Mouse (Mus musculus) right cerebral cortex, postnatal 4 days (tissue): ENCODE results near the gene Phf24.

ENCODE experiments used
- DNase-seq: peaks from one replicate; pipeline ENCODE4 v3.0.0-alpha.2; 2022

Phf24 gene

DNA sequence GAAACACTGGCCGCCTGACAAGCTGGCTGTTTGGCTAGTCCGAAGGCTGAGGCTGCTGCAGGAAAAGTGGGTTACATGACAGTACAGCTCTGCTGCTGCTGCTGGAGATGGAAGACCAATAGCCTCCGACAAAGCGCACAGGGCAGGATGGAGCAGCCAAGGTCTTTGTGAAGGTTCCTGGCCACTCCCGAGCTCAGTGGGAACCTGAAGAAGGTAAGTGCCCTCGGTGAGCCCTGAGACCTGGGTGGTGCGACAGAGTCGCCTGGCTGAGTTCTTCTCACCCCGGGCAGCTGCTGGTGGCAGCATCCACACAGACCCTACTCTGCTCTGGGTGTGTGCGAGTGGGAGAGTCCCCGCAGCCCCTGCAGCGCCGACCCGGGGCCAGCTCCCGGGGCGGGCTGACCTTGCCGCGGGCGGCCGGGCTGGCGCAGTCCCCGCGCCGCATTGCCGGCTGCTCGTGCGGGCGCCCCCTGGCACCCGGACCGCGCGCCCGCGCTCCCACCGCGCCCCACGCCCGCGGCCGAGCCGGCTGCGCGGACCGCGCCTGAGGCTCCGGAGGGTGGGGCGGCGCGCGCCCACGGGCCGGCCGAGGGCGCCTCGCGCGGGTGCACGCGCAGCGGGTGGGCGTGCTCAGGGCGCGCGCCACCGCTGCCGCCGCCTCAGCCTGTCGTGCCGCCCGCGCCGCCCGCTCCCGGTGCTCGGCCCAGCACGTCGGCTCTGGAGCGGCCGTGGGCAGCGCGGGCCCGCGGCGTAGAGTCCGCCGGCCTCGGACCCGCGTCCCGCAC is at the start of gene Phf24:
TSS of gene Phf24 (plus strand) at position 44 of the 785 bp plus-strand sequence.
- peak; percentile 70 for DNase-seq

DNA sequence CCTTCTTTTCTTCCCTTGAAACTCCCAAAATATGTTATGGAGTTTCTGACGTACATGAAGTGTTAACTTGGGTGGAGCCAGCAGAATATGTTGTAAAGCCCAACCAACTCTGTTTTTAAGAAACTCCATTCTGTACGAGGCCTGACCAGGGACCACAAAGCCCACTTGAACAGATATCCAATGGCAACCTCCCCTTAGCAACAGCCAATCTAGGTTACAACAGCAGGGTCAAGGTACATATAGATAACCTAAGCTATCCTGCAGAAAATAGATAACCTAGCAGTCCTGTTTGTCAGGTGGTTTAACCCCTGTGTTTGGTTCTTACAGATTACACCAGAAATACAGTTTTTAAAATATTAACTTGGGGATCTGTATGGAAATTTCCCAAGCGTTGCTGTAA is 49.1 kb upstream of the Phf24 start:
- no peak for DNase-seq

DNA sequence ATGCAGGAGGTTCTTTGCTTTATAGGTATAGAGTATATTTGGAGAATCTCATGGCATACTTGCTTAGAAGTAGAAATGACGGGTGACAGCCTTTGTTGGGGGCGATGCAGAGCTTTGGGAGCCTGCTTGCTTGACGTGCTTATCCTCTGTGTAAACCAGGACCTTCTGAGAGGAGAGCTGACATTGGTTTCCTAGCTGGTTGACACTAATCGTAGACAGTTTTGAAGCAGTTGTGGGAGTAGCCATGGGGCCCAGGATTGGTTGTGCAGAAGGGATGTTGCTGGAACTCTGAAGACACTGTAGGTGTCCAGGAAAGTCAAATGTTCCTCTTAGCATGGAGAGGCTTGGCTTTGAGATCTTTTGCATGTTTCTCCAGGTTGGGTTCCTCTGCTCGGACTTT is 48.3 kb upstream of the Phf24 start:
- DNase-seq, result no peak

DNA sequence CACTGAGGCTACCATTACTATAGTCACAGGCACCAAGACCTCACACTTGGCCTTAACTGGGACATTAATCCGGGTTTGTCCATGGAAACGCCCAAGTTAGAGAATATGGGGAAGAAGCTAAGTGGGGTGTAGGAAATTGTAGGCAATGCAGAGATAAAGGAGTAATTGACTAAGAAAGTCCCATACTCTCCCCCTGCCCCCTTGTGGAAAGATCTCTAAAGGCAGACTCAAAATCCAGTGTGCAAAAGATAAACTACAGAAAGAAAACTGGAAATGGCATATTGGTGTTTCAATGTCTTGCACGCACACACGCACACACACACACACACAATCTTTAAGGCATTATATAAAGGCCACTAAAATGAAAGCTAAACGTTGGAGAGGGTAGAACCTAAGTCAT is 45.7 kb upstream of the Phf24 start:
- DNase-seq, result no peak

DNA sequence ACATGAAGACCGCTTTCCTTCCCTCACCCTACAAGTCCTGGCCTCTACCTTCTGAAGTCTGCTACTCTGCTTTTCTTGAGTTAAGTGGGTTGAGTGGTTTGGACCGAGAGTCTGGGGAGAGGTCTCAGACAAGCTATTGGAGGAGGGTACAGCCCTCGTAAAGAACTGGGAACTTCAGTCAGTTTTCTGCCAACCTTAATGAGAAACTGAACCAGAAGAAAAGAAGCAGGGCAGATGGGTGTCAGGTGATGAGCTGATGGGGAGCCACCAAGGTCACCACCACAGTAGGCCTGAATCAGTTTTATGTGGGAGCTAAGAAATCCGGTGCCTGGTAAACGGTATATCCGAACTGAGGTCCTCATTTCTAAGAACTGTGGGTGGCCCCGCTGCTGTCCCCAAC is 44.3 kb upstream of the Phf24 start:
- DNase-seq, result no peak

DNA sequence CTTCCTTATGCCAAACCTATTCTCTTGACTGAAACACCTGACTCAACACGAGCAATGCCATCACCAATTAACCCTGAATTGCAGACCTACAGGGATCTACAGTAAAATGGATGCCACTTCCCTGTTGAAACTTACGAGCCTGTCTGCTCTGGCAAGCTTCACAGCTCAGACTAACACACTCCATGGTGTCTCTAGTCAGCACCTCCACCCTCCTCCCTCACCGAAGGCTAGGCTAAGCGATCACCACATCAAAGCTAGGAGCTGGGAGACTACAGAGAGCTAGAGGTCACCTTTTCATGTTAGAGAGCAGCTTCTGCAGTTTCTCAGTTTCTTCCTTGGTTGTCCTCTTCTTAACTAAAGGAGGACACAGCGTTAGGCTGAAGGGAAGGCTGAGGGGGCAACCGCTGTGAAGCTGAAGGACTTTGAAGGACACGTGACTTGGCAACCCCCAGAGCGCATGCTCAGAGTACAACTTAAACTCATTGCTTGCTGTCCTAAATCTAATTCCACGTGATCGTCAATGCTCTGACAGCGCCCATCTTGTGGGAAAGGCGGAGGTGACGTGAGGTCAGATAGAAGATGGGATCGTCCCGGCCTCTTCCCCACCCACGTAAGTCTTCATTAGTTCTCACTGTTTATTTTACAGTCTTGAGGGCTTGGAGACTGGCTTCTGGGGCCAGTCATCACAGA is 43.6 kb upstream of the Phf24 start:
- DNase-seq, result no peak

DNA sequence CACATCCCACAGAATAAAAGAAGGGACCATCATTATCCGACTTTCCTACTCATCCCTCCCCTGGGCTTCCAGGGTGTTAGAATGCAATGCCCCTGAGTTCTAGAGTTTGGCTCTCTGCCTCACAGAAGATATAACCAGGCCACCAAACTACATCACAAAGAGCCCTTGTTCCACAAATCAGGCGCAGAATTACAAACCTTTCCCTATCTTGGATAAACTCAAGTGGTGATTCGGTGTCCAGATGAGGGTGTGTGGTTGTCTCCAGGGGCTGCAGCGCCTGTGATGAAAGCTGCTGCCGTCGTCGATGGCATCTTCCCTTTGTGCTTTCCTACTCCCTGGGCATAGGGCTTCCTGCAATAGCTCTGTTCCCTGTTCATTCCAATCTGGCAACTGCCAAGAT is 42.3 kb upstream of the Phf24 start, which contains the start of gene Fam205c:
TSS of gene Fam205c (minus strand) at position 101 of the 400 bp plus-strand sequence.
- no peak for DNase-seq

DNA sequence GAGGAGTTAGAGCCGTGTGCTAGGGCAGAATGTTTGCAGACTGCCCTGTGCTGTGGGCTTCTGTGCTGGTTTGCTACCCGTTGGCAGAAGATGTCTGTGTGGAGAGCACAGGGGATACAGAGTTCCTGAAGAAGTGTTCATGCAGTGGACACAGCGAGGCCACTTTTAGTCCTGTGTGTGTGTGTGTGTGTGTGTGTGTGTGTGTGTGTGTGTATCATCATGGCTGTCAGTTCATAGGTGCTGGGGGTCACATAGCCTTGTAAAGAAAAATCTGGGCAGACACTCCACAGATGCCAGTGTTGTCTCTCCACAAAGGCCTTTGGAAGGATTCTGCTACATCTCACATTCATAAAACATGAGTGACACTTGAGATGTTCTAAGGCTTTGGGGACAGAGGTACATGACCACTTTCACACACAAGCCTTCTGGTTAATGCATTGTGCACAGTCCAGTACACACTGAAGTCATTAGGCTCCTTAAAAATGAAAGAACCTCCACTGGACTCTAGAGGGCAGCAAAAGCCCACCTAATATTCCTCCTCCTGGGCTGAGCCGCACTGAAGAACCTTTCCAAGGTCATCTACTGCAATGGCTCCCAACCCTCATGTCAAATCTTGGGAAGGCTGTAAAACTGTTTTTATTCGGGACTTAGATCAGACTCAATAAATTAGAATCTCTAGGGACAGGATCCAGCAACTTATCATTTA is 39.7 kb upstream of the Phf24 start:
- DNase-seq, result peak; percentile 34

DNA sequence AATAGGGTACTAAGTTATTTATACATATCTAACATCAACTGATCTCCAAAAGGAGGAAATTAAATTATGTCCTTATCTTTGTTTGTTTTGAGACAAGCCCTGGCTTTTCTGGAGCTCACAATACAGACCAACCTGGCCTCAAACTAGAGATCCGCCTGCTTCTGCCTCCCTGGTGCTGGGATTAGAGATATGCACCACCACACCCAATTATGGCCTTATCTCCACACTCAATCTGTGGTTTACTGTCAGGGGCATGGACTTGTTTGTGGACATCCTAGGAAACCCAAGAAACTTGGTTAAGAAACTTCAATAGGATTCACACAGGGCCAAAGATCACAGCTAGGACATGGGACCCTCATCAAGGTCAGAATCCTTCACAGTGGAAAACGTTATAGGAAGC is 38.8 kb upstream of the Phf24 start:
- no peak for DNase-seq

DNA sequence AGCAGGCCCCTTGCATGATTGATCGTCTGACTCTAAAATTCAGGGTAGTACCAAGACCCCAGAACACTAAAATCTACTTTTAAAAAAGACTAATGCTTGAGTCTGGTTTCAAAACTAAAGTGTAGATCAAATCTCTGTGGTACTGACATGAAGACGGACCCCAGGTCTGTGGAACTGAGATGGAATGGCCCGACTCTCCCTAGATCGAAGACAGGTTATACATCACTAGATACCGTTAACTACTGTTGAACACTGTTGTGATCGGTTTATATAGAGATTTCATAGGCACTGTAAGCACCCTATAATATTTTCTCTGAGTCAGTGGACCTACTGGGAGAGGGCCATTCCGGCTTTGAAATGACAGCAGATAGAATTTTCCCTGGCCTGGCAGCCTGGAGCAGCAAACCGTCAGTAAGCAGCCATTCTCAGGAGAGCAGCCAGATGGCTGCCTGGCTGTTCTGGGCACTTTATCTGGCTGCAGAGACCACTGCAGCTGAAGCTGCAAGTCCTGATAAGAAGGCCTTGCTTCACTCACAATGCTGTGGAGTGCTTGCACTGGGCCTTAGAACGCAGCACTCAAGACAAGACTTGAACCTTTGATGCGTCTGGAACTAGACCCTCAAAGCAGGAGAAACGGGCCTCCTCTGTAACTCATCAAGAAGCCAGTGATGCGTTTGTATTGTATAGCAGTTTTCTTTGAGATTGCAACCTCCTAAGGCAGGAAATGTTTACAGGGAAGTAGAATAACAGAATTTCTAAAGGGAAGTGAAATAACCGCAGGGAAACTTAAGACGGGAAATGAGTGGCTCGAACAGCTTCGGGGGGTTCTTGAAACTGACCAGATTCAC is 36.4 kb upstream of the Phf24 start:
- no peak for DNase-seq

DNA sequence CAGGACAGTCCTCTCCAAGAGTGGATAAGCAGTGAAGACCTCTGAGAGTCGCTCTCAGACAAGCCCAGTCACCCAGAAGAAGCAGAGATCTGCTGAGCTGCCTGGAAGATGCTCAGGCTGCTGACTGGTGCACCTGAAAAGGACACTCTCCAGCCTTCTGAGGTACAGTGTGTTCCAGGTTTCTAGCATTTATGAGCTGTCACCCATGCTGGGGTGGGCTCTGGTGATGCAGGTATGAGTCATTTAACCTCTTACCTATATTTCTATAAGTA is 35.8 kb upstream of the Phf24 start:
- DNase-seq, result no peak

DNA sequence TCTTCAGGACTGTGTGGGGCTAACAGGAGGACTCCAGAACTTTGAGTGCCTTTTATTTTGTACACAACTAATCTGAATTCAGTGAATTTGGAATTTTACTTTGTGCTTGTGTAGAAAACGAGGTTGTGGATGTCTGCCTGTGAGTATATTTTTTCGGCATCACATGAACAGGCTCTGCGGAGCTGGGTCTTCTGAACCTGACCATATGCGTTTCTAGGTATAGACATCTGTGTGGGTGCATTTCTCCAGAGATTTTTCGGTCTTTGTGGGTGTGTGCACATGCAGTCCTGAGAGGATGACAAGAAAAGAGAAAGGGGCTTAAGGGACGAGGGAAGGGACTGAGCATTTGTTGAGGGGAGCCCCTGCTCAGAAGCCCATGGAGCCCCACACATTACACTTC is 29.5 kb upstream of the Phf24 start:
- no peak for DNase-seq

DNA sequence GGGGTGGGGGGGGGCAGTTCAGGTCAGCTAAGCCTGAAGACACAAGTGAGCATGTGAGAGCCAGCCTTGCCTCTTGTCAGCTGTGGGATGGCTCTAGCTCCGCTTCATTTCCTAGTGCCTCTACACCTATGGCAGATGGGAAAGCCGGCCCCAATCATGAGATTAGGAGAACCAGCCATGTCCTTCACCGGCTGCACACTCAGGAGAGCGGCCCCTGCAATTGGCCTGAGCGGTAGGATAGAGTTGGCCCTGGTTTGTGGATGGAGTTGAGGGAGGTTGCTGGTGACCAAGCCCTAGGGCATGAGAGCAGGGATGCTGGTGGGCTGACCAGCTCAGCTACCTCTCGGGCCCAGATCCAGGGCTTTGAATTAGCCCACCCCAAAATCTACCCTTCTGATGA is 27.7 kb upstream of the Phf24 start:
- DNase-seq, result no peak

DNA sequence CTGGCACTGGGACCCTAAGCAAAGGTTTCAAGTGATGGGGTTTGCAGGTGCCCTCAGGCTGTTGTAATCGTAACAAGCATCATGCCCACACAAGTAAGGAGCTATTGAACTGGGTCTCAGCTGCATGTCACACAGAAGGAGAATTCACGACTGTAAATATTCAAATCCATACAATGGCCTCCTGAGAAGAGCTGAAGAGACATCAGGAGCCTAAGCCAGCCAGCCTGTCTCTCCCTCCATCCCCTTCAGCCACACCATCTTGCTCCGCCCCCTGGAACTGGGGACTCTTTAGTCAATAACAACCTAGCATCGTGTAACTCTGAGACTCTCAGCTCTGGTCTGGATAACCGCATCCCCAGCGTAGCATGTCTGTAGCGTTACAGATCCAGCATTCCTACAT is 25.3 kb upstream of the Phf24 start:
- DNase-seq, result no peak

DNA sequence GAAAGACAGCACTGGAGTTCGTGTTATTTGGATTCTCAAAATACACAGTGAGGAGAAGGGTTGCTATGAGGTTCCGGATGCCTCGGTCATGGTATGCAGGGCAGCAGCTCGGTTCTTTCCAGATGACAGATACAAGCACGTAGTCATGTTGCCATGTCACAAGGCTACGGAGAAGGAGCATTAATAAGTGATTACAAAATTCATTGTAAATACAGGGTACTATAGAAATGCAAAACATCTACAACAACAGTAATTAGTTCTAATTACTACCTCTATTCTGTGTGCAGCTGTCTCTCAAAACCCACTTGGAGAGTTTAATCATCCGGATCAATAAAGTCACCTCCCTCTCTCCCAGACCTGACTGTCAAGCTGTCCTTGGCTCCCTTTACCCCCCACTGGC is 21.3 kb upstream of the Phf24 start:
- DNase-seq, result no peak

DNA sequence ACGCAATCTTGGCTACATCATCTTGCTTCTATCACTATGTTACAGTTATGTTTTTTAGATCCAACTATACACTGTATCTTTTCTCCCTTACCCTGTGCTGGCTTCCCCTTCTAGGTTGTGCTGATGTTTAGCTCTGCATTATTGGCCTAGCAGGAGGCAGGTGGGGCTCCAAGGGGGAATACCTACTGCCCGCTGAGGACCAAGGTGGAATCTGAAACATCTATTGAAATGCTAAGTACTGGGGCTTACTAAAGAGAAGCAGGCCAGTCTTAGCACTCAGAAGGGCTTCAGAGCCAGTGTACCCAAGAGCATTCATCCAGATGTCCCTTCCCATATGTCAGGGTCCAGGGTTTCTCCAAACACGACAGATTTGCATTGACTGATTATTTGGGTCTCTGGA is 17.5 kb upstream of the Phf24 start:
- no peak for DNase-seq

DNA sequence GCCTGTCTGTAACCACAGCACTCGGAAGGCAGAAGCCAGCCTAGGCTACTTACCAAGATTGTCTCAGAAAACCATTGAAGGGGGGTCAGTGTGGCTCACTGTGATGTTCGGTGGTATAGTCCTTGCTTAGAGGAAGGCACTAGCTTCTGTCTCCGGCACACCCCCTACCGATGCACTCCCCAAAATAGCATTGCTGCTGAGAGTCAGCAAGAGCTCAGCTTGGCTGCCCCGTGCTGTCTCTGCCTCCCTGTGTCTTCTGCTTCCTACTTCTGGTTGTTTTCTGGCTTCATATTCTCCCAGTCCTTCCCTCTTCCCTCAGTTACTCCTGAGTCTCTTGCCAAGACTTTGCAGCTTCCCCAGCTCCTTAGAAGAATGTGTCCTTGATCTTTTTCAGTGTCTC is 15.6 kb upstream of the Phf24 start:
- no peak for DNase-seq

DNA sequence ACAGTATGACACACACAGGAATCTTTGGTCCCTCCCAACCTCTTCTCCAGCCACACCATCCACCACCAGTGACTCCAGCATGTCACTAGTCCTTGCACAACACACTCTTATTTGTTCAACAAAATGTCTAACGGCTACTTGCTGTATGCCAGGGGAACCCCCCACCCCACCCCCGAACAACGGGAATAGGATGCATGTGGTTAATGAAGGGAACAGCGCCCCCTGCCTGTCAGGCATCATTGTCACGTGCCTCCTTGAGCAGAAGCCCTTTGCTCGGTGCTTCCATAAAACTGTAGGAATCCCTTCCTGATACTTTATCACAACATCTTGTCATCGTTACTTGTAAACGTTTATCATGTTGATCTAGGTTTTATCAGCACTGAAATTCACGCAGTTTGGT is 14.3 kb upstream of the Phf24 start:
- peak; percentile 51 for DNase-seq

DNA sequence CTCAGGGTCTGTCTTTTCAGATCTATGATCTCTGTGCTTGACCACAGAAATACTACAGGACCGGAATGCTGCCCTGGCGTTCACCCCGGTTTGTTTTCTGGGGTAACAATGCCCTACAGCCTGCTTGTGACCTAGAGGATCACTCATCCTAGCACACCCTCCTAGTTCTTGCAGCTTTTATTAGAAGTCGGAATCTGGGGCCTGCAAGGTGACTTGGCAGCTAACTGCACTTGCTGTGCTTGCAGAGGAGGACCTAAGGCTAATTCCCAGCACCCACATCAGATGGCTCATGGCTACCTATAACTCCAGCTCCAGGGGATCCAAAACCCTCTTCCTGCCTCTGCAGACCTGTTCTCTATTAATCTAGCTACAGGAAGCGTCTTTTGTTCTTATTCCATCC is 13.7 kb upstream of the Phf24 start:
- DNase-seq, result no peak

DNA sequence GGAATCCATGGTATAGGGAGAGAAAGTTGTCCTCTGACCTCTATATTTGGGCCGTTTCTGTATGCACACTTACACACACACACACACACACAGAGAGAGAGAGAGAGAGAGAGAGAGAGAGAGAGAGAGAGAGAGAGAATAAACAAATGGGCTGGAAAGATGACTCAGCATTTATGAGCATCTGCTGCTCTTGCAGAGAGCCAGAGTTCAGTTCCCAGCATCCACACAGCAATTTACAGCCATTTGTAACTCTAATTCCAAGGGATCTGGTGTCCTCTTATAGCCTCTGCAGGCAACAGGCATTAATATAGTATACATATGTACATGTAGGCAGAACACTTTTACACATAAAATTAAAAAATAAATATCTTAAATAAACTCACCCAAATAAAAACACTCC is 12.5 kb upstream of the Phf24 start:
- no peak for DNase-seq

DNA sequence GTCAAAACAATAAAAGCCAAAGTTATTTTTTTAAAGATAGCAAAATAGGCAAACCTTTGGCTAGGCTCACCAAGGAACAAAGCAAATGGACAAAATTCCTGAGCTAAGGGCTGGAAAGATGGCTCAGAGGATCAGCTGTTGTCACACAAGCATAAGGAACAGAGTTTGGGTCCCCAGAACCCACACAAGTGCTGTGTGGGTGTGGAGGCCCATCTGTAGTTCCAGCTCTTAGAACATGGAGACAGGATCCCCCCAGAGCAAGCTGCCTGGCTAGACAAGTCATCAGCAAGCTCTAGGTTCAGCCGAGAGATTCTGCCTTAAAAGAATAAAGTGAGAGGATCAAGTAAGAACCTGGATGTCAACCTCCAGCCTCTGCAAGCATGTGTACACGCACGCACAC is 11.9 kb upstream of the Phf24 start:
- DNase-seq, result no peak

DNA sequence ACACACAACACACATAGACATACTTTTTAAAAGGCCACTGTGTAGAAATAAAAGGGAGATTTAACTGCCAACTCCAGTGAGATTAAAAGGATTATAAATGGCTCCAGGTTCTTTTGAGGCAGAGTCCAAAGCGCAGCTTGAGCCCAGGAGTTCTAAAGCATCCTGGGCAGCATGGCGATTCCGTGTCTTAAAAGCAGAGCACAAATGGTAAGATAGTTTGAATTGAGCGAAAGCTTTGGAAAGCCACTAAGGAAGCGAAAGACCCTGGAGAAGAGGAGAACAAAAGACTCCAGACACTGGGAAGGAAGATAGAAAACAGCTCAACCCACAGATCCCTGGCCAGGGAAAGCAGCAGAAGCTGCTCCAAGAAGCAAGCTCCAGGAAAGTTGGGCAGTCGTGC is 11.5 kb upstream of the Phf24 start:
- no peak for DNase-seq

DNA sequence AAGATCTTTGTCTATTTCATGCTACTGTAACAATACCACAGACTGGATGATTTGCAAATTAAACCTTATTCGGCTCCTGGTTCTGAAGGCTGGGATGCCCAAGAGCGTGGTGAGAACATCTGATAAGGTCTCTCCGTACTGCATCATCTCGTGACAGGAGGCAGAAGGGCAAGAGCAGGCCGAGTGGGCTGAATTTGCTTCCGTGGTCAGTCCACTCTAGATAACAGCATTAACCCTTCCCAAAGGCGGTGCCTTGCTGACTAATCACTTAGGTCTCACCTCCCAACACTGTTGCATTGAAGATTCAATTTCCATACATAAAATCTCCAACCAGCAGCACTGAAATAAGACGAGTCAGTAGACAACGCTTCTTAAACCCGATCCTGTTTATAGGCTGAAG is 3.1 kb upstream of the Phf24 start:
- no peak for DNase-seq
